Mouse (Mus musculus) C2C12 (cell line): ENCODE data around the gene Catip.

Experiments
- CEBPB ChIP-seq: IDR thresholded peaks from one replicate; pipeline ENCODE4 v1.6.1; 2011; ENCODE audit warnings: low read depth, mild to moderate bottlenecking, control low read depth, moderate library complexity
- CTCF ChIP-seq: IDR thresholded peaks from one replicate; pipeline ENCODE4 v1.5.1; 2011; ENCODE audit not compliant: control insufficient read depth, insufficient read depth, insufficient read length
- FOSL1 ChIP-seq: IDR thresholded peaks from one replicate; pipeline ENCODE4 v1.8.0; 2011; ENCODE audit warnings: mild to moderate bottlenecking, low read length; ENCODE audit not compliant: poor library complexity, insufficient read depth, severe bottlenecking
- MAX ChIP-seq: IDR thresholded peaks from one replicate; pipeline ENCODE4 v1.6.1; 2011; ENCODE audit warnings: mild to moderate bottlenecking, control low read depth
- MYOD1 ChIP-seq: IDR thresholded peaks from one replicate; pipeline ENCODE4 v1.6.1; 2011; ENCODE audit warnings: low read depth; ENCODE audit not compliant: control insufficient read depth, insufficient read length
- MYOG ChIP-seq: IDR thresholded peaks from one replicate; pipeline ENCODE4 v1.6.1; 2011; ENCODE audit not compliant: control insufficient read depth, insufficient read length; ENCODE audit errors: extremely low read depth
- USF1 ChIP-seq: IDR thresholded peaks from one replicate; pipeline ENCODE4 v1.6.1; 2011; ENCODE audit warnings: low read depth, mild to moderate bottlenecking, control low read depth, moderate library complexity

GRCm38 (mm10) chr1:74314796-74315195 lies 47.1 kb upstream of the Catip start:
- TF ChIP-seq MYOG, result no peak
- no peak for TF ChIP-seq USF1
- no peak for TF ChIP-seq CTCF
- no peak for TF ChIP-seq MYOD1
- TF ChIP-seq CEBPB, result no peak
- no peak for TF ChIP-seq MAX
- TF ChIP-seq FOSL1, result no peak
